Mouse (Mus musculus) midbrain, embryonic 11.5 days (tissue): ENCODE results near the gene Gm28044. TPM values are rescaled to one million over a fixed set of nuclear protein-coding genes. Genes with fewer than 3 reads are reported as not detected.
"Not testable (repeated sequence)": the region's sequence is repeated elsewhere in the genome, so short reads cannot be mapped to it uniquely, and the experiment has no call there.

ENCODE experiments used
- ATAC-seq: fragments of 200-750 bp; cut with Nextera tagmentation; 2 replicates; pipeline ENCODE4 v1.8.0; 2017; ENCODE audit warnings: moderate TSS enrichment, moderate library complexity; ENCODE audit not compliant: low FRiP score
- DNase-seq: peaks from one replicate; pipeline ENCODE4 v3.0.0; 2015; ENCODE audit warnings: low spot score; ENCODE audit errors: missing footprints
- H3K27ac ChIP-seq: fragments of 300-500 bp; sonication (generic); 2 replicates; pipeline ENCODE4 v1.5.1; 2014; ENCODE audit warnings: low read depth, low read length
- H3K27me3 ChIP-seq: fragments of 300-500 bp; sonication (generic); 2 replicates; pipeline ENCODE4 v1.6.1; 2014; ENCODE audit warnings: mild to moderate bottlenecking, low read length, moderate library complexity, mixed read lengths; ENCODE audit not compliant: control insufficient read depth, insufficient read depth
- H3K36me3 ChIP-seq: fragments of 300-500 bp; sonication (generic); 2 replicates; pipeline ENCODE4 v1.6.1; 2014; ENCODE audit warnings: mild to moderate bottlenecking, low read length, moderate library complexity, mixed read lengths; ENCODE audit not compliant: control insufficient read depth, insufficient read depth
- H3K4me1 ChIP-seq: fragments of 300-500 bp; sonication (generic); 2 replicates; pipeline ENCODE4 v1.6.1; 2014; ENCODE audit warnings: low read length; ENCODE audit not compliant: control insufficient read depth, insufficient read depth
- H3K4me2 ChIP-seq: fragments of 300-500 bp; sonication (generic); 2 replicates; pipeline ENCODE4 v1.6.1; 2014; ENCODE audit warnings: mild to moderate bottlenecking, moderate library complexity
- H3K4me3 ChIP-seq: fragments of 300-500 bp; sonication (generic); 2 replicates; pipeline ENCODE4 v1.5.1; 2014; ENCODE audit warnings: low read depth, low read length
- H3K9ac ChIP-seq: fragments of 300-500 bp; sonication (generic); 2 replicates; pipeline ENCODE4 v1.6.1; 2014; ENCODE audit warnings: low read length
- H3K9me3 ChIP-seq: fragments of 300-500 bp; sonication (generic); 2 replicates; pipeline ENCODE4 v1.6.1; 2016; ENCODE audit warnings: low read length; ENCODE audit not compliant: control insufficient read depth
- WGBS: fragments of 180-500 bp; shearing (Covaris S2); extraction: QIAGEN DNeasy Blood & Tissue Kit; methylation state at CpG from one replicate; pipeline ENCODE4 v1.1.7; 2014; 5-methylcytosine and 5-hydroxymethylcytosine counted together
- polyA plus RNA-seq: library from polyadenylated mRNA; unstranded; fragments of >200 nt; fragmentation: Nextera tagmentation; extraction: Ambion mirVana; gene quantifications from 2 replicates; pipeline ENCODE4 v1.2.1, GENCODE M21; 2014

The Gm28044 gene
- polyA plus RNA-seq, 1 experiment from 2014 or later = not detected

GRCm38 (mm10) chr13:67306718-67307117 is 53.6 kb downstream of the Gm28044 start:
- Histone ChIP-seq H3K27me3 (no peaks in the 10 kb centered on the region), H3K27ac (no peak overlapping the region), H3K4me1 (peaks cover 2% of the 10 kb centered on the region; the same call in 1 of the 2 replicates), H3K36me3 (no peaks in the 10 kb centered on the region), H3K4me3 (peak overlapping the region; percentile 61), H3K9ac (peak overlapping the region; percentile 75), H3K9me3 (peaks cover under 1% of the 10 kb centered on the region; the same call in 1 of the 2 replicates), H3K4me2 (peak overlapping the region; percentile 90)
- ATAC-seq (peak; percentile 78), DNase-seq (no peak)
- 33% methylated on average over 5 of the region's 5 CpGs for WGBS

- Histone ChIP-seq H3K27ac (no peak within 1 kb of the TSS), H3K4me1 (peaks cover 2% of the 10 kb centered on the region; the same call in 1 of the 2 replicates), H3K9me3 (no peaks in the 10 kb centered on the region), H3K9ac (peak within 1 kb of the TSS; percentile 75), H3K4me3 (peak within 1 kb of the TSS; percentile 61), H3K36me3 (no peaks in the 10 kb centered on the region), H3K27me3 (no peaks in the 10 kb centered on the region), H3K4me2 (peak within 1 kb of the TSS; percentile 90)
- peak; percentile 99 for DNase-seq
- ATAC-seq = peak; percentile 100
- WGBS = 9% methylated on average over 16 of the region's 16 CpGs
Measured at GRCm38 (mm10) chr13:67305822-67306672, 54.3 kb downstream of the Gm28044 start, which contains the start of gene Zfp457. Gene Zfp457 (minus strand): TSS chr13:67306485.

- H3K4me1 ChIP-seq = no peaks in the 10 kb centered on the region
- H3K27ac ChIP-seq = no peak within 1 kb of the TSS
- 45% methylated on average over 7 of the region's 7 CpGs for WGBS
Measured at GRCm38 (mm10) chr13:67278314-67278713, 82.0 kb downstream of the Gm28044 start, which contains the start of gene Zfp458. Gene Zfp458 (minus strand): TSS chr13:67278466.

GRCm38 (mm10) chr13:67269383-67270065 is 90.8 kb downstream of the Gm28044 start:
- peak; percentile 63 for ATAC-seq
- DNase-seq, H3K4me1 ChIP-seq, H3K36me3 ChIP-seq, H3K9me3 ChIP-seq, H3K27ac ChIP-seq, H3K27me3 ChIP-seq: not testable (repeated sequence)
- Histone ChIP-seq H3K9ac (peak overlapping the region; percentile 70), H3K4me3 (peak overlapping the region; percentile 65), H3K4me2 (peak overlapping the region; percentile 56)
- 51% methylated on average over 8 of the region's 9 CpGs for WGBS

More at GRCm38 (mm10) chr13:67278314-67278713, 82.0 kb downstream of the Gm28044 start, which contains the start of gene Zfp458:
- no peaks in the 10 kb centered on the region for H3K9me3 ChIP-seq
- no peak within 1 kb of the TSS for H3K9ac ChIP-seq
- H3K4me2 ChIP-seq = no peak within 1 kb of the TSS
- DNase-seq (no peak), ATAC-seq (no peak)
- no peaks in the 10 kb centered on the region for H3K27me3 ChIP-seq
- H3K36me3 ChIP-seq = no peaks in the 10 kb centered on the region
- no peak within 1 kb of the TSS for H3K4me3 ChIP-seq

GRCm38 (mm10) chr13:67268568-67269369 is 91.6 kb downstream of the Gm28044 start:
- Histone ChIP-seq H3K27ac (no peak overlapping the region), H3K9ac (peak overlapping the region; percentile 70), H3K4me3 (peak overlapping the region; percentile 65), H3K4me2 (peak overlapping the region; percentile 56), H3K36me3 (no peaks in the 10 kb centered on the region), H3K9me3 (peaks cover 4% of the 10 kb centered on the region; the same call in 1 of the 2 replicates), H3K4me1 (no peaks in the 10 kb centered on the region; the same call in 1 of the 2 replicates), H3K27me3 (no peaks in the 10 kb centered on the region)
- ATAC-seq (peak; percentile 99), DNase-seq (peak; percentile 97)
- WGBS = 10% methylated on average over 18 of the region's 18 CpGs

Other genes with a start within 250 kb of the Gm28044 start
- gene Rslcan18, start 244.3 kb downstream of the Gm28044 start, polyA plus RNA-seq = not detected in 2 replicates
- 2.2 and 2.6 TPM in 2 replicates for gene Zfp759, start 238.9 kb downstream of the Gm28044 start, polyA plus RNA-seq
- gene Rsl1, start 187.4 kb downstream of the Gm28044 start, polyA plus RNA-seq = 4.3 and 6.6 TPM in 2 replicates
- gene Zfp455, start 166.0 kb downstream of the Gm28044 start, polyA plus RNA-seq = 1.7 and 1.9 TPM in 2 replicates
- 2.6 and 2.9 TPM in 2 replicates for gene Zfp458, start 82.1 kb downstream of the Gm28044 start, polyA plus RNA-seq
- 0.12 and 0.40 TPM in 2 replicates for gene Zfp457, start 54.1 kb downstream of the Gm28044 start, polyA plus RNA-seq
- 2.1 and 2.5 TPM in 2 replicates for gene Zfp595, start 28.0 kb downstream of the Gm28044 start, polyA plus RNA-seq
- gene Zfp953, start 69 bp upstream of the Gm28044 start, polyA plus RNA-seq = 1.1 and 1.2 TPM in 2 replicates
- gene Gm28041, start 15.2 kb upstream of the Gm28044 start, polyA plus RNA-seq = 0.41 TPM in 1 of 2 replicates, not detected in the other
- 0.92 and 1.3 TPM in 2 replicates for gene Zfp456, start 15.3 kb upstream of the Gm28044 start, polyA plus RNA-seq
- 3.6 and 4.0 TPM in 2 replicates for gene Zfp429, start 39.3 kb upstream of the Gm28044 start, polyA plus RNA-seq
- 0.26 and 1.3 TPM in 2 replicates for gene Zfp459, start 60.9 kb upstream of the Gm28044 start, polyA plus RNA-seq
- gene Zfp874a, start 91.1 kb upstream of the Gm28044 start, polyA plus RNA-seq = 7.5 and 9.4 TPM in 2 replicates
- 1.2 and 1.9 TPM in 2 replicates for gene Zfp874b, start 123.7 kb upstream of the Gm28044 start, polyA plus RNA-seq
- gene Zfp58, start 140.0 kb upstream of the Gm28044 start, polyA plus RNA-seq = 17.9 and 19.6 TPM in 2 replicates
- not detected in 2 replicates for gene Gm26965, start 165.6 kb upstream of the Gm28044 start, polyA plus RNA-seq
- 31.7 and 34.9 TPM in 2 replicates for gene Zfp87, start 165.6 kb upstream of the Gm28044 start, polyA plus RNA-seq
- 18.8 and 21.4 TPM in 2 replicates for gene Zfp748, start 193.3 kb upstream of the Gm28044 start, polyA plus RNA-seq
- 4.7 and 5.3 TPM in 2 replicates for gene Zfp729b, start 249.2 kb upstream of the Gm28044 start, polyA plus RNA-seq